Mouse (Mus musculus): ENCODE measurements around the gene Chchd10. TPM values are rescaled to one million over a fixed set of nuclear protein-coding genes. Genes with fewer than 3 reads are reported as not detected.

Chchd10 gene
- total RNA-seq, 2 experiments from 2014 or later: 416 to 479 TPM

DNA sequence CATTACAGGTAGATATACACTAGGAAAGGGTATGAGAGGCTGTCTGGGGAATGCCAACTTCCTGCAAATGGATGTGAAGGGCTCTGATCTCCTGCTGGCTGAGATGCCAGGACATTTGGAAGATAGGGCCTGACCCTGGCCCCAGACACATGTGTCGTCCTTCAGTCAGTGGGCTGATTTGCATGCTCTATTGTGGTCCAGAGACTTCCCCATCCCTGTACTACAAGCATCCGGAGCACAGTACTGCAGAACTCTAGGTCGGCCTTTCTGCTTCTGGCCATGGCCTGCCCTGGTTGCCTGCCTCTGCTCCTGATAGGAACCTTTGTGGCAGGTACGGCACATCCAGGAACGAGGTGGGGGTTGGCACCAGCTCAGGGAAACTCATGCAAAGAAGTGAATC, 15.1 kb downstream of the Chchd10 start:
- no peak for DNase-seq (ENCODE audit: low spot score in 2 of 2)

DNA sequence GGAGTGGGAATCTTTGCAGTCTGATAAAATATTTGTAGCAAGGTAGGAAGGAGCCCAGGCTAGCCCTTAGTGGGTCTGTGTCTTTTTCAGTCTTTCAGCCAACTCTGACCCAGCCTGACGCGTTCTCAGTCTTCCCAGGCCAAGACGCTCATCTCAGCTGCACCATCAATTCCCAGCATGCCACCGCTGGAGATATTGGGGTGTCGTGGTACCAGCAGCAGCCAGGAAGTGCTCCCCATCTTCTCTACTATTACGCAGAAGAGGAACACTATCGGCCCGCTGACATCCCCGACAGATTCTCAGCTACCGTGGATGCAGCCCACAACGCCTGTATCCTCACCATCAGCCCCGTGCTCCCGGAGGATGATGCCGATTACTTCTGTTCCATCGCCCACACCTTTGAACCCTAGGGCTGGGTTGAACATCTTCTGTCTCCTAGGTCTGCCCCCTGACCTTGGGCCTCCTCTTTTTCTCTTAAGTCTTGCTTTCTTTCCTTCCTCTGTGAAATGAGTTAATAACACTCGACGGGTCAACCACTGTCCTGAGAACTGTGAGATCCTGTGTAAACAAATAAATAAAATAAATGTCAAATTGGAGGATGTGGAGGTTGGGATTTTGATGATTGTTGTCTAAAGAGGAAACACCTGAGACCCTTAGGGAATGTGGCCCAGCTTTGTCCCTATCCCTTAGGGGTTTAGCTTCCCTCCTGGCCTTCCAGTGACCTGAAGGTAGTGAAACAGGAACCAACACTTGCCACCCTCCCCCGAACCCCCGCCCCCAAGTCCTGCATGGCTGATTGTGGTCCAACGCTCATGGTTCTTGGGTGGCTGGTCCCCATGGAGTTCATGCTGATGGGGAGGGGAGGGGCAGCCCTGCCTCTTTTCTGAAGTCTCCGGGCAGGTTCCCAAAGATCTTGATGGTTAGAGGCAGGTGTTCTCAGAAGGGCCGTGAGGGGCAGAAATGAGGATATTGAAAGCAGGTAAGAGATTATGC, 16.4 kb downstream of the Chchd10 start:
- no peak for DNase-seq (ENCODE audit: low spot score in 2 of 2)

DNA sequence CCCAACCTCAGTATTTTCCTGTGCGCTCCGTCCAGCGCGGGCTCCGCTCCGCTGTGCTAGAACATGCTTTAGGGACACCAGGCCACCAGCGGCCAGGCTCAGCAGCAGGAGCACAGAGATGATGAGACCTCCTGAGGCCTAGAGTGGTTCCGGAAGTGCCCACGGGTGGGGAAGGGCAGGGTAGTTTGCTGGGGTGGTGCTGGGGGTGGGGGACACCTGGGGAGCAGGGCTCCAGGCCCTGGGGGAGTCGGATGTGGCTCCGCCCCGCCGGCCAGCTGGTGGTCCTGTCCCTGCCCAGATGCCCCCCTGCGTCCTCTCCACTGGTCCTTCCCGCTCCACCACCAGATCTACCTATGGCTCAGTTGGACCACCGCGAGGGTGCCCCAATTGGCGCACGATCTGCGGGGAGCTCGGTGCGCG, 17.9 kb downstream of the Chchd10 start:
- no peak for DNase-seq (ENCODE audit: low spot score in 2 of 2)

DNA sequence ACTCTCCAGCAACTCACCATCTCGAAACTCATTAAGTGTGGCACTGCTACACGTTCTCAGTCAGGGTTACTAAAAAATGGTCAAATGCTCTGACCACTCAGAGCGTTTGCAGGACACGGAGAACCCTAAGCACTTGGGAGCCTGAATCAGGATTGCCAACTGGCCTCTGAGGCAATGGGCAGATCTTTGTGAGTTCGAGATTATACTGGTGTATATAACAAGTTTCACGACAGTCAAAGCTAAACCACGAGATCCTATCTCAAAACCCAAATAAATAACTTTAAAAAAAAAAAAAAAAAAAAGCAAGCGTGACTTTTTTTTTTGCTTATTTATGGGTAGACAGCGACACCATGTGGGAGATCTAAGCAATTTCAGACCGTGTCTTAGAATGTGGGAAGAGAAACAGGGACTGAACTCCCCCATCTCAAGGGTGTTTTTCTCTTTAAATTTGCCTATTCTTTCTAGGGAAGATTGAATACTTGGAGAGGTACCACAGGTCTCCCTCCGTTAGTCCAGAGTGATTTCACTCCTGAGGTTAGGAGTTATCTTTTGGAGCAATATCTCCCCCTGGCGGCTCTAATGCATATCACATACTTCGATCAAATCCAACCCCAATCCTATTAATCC, 18.6 kb downstream of the Chchd10 start:
- peak in 1 of 2 experiments; percentile 40 for DNase-seq (ENCODE audit: low spot score in 2 of 2)

DNA sequence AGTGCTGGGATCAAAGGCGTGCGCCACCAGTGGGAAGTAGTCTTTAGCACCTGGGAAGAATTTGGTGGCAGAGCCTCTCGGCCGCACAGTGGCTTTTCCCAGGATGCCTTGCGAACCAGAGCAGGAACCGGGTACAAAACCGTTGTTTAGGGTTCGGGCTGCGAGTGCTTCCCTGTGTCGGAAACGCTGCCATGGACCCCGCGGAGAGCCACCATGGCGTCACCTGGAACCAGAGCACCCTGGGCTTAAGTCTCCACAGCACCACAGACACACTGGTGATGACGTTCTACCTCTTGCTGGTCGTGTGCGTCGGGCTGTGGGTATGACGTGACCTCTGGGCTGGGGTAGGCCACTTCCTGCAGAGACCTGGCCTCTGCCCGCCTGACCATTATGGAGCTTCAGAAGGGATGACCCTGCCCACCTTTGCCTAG, 21.5 kb downstream of the Chchd10 start, which contains the start of gene Gm5134:
Gene Gm5134, plus strand, starts transcription at position 134 of the 431 bp plus-strand sequence.
- no peak for DNase-seq (ENCODE audit: low spot score in 2 of 2)

DNA sequence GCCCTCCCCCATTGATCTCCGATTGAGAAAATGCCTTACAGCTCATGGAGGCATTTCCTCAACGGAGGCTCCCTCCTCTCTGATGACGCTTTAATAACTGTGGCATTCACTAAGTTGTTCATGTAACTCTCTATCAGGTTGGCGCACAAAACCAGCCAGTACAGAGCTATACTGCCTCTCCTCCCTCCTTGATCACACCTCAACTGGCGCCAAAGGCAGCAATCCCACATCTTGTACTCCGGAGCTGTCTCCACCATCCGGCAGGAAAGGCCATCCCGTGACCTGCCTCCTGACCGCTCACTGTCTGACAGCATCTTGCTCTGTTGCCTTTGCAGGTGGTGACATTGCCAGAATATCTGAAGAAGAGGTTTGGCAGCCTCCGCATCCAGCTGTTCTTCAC, 40.9 kb downstream of the Chchd10 start:
- no peak for DNase-seq (ENCODE audit: low spot score in 2 of 2)

DNA sequence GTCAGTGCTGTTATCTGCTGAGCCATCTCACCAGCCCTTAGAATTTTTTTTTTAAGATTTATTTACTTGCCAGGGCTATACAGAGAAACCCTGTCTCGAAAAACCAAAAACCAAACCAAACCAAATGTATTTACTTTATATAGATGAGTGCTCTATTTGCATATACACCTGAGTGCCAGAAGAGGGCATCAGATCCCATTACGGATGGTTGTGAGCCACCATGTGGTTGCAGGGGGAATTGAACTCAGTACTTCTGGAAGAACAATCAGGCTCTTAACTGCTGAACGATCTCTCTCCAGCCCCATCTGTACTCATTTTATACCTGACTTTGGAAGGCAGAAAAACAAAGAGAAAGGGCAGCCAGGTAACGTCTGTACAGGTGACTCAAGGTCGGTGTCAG, 42.3 kb downstream of the Chchd10 start:
- DNase-seq (ENCODE audit: low spot score in 2 of 2): no peak

DNA sequence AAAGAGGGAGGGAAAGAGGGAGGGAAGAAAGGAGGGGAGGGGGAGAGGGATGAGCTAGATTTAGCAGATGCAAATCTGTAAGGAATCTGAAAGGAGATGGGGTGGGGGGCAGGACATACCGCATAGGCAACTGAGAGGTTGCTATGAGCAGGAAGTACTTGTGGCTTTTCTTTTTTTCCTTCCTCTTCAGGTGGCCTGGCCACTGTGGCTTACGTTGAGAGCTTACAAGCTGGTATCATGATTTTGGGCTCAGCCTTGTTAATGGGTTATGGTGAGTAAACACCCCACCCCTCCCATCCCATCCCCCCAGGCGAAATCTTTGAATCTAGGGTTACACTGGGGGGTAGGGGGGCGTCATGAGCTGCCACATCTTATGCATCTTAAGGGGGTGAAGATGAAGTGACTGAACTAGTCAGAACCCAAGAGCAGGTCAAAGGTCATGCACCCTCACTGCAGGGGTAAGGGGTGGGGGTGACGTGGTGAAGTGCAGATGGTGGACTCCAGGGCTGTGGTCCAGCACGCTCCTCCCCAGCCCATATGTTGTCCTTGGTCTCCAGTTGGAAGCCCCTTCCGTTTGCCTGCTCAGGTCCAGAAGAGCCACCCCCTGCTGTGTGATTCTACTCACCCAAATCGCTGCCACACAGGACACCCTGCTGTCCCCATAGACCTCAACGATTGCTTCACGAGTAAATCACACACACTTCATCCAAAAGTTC, 45.3 kb downstream of the Chchd10 start:
- no peak for DNase-seq (ENCODE audit: low spot score in 2 of 2)

DNA sequence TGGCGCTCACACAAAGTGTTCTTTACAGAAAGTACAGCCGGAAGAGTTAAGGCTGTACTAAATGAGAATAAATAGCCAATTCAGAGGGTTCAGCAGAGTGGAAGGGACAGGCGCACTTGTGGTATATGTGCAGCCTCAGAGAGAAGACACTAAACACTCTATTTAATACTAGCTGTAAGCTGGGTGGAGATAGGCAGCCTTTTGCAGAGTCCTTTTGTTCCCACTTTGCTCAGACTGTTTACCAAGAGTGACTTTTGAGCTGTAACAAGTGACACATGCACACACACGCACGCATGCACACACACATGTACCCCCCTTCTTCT, 45.9 kb downstream of the Chchd10 start:
- no peak for DNase-seq (ENCODE audit: low spot score in 2 of 2)

DNA sequence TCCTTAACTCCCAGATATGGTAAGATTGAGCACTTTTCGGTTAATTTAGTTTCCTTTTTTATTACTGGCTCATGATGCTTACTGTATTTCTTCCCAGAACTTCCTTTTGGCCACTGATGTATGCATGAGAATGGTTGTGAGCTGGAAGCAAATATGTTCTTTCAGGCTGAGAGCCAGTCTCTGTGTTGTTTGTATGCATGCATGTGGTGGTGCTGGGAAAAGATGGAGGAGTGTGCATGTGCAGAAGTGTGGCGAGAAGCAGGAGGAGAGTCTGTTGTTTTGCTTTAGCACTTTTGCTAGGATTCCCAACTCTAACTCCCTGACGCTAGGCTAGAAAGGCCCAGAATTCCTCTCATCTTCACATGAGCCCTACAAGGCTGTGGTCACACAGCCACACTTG, 46.5 kb downstream of the Chchd10 start:
- DNase-seq (ENCODE audit: low spot score in 2 of 2): no peak

Other genes with a start within 250 kb of the Chchd10 start
- gene Cabin1, start 168.8 kb upstream of the Chchd10 start, total RNA-seq (2021): 10 to 100 TPM; 62.9 to 63.0 TPM
- gene Ddt, start 159.7 kb upstream of the Chchd10 start, total RNA-seq (2021): 10 to 100 TPM; 53.6 to 54.5 TPM
- not detected for gene Gm20441, start 152.2 kb upstream of the Chchd10 start, total RNA-seq (2021)
- 1 to 10 TPM; 2.5 to 2.6 TPM for gene Gstt3, start 151.7 kb upstream of the Chchd10 start, total RNA-seq (2021)
- gene Gstt1, start 134.5 kb upstream of the Chchd10 start, total RNA-seq (2021): 10 to 100 TPM; 14.2 to 16.5 TPM
- not detected for gene Gstt4, start 110.6 kb upstream of the Chchd10 start, total RNA-seq (2021)
- gene Gstt2, start 95.7 kb upstream of the Chchd10 start, total RNA-seq (2021): 1 to 10 TPM; 4.3 to 5.0 TPM
- 100 to 1,000 TPM; 526 to 535 TPM for gene Mif, start 72.9 kb upstream of the Chchd10 start, total RNA-seq (2021)
- gene Derl3, start 39.7 kb upstream of the Chchd10 start, total RNA-seq (2021): 1 to 10 TPM; 4.0 to 4.9 TPM
- 10 to 100 TPM; 74.5 to 79.4 TPM for gene Smarcb1, start 11.5 kb upstream of the Chchd10 start, total RNA-seq (2021)
- 1 to 10 TPM; 2.8 to 3.0 TPM for gene Mmp11, start 3.4 kb downstream of the Chchd10 start, total RNA-seq (2021)
- gene Gm867, start 7.5 kb downstream of the Chchd10 start, total RNA-seq (2021): not detected
- not detected for gene Vpreb3, start 9.9 kb downstream of the Chchd10 start, total RNA-seq (2021)
- gene Gm5134, start 21.4 kb downstream of the Chchd10 start, total RNA-seq (2021): not detected
- 10 to 100 TPM; 15.4 to 17.5 TPM for gene Zfp280b, start 99.5 kb downstream of the Chchd10 start, total RNA-seq (2021)
- gene Slc5a4b, start 177.8 kb downstream of the Chchd10 start, total RNA-seq (2021): not detected
- not detected for gene Slc5a4a, start 214.3 kb downstream of the Chchd10 start, total RNA-seq (2021)

All from left cerebral cortex, adult 18-20 months (tissue).